In the genomic region with DNA sequence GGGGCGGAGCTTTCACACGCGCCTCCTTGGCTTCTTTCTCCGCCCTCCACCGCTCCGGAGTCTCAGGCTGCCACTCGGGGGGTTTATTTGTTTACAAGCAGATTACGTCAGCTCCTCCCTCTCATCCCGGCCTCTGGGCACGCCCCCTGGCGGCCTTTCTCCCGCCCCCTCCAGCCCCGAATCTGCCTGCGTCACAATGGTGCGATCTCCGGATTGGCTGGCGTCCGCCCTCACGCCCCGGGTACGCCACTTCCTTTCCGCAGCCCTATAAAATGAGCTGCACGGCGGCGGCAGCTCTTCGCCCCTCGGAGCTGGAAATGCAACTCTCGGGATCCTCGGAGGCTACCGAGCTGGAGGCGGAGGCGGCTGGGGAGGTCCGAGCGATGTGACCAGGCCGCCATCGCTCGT, we compare ENCODE assay signal across 7 mouse cellular contexts. TPM values are rescaled to one million over a fixed set of nuclear protein-coding genes. Genes with fewer than 3 reads are reported as not detected.
DNase-seq lines count a peak whose midpoint lies in the region; ATAC-seq lines count a peak whose summit lies in the region.

A gene (plus strand): TSS at position 298 of the 408 bp plus-strand sequence.

- H3K9ac ChIP-seq in embryonic facial prominence, embryonic 11.5 days (replicated peaks; ENCODE audit: low read length): peak within 1 kb of the TSS; percentile 95
- peak within 1 kb of the TSS; percentile 100 for H3K9ac ChIP-seq in midbrain, embryonic 13.5 days (replicated peaks)

- peak; percentile 95 for ATAC-seq in embryonic facial prominence, embryonic 11.5 days (replicated peaks; ENCODE audit: insufficient number of reproducible peaks, low FRiP score, low TSS enrichment, low read depth)
- peak; percentile 77 for ATAC-seq in granulocyte monocyte progenitor cell, adult 5-6 weeks (replicated peaks; ENCODE audit: poor library complexity, severe bottlenecking)
- ATAC-seq in midbrain, embryonic 13.5 days: peak; percentile 97

- H3K27me3 ChIP-seq in embryonic facial prominence, embryonic 11.5 days (ENCODE audit: control insufficient read depth, insufficient read depth, low read length): no peaks in the 10 kb centered on the region
- H3K27me3 ChIP-seq in limb, embryonic 10.5 days (ENCODE audit: low read depth, poor library complexity, severe bottlenecking): no peaks in the 10 kb centered on the region
- no peaks in the 10 kb centered on the region for H3K27me3 ChIP-seq in midbrain, embryonic 13.5 days

- H3K9me3 ChIP-seq in embryonic facial prominence, embryonic 11.5 days (replicated peaks; ENCODE audit: control insufficient read depth, low read length): no peaks in the 10 kb centered on the region
- no peaks in the 10 kb centered on the region for H3K9me3 ChIP-seq in limb, embryonic 10.5 days (replicated peaks)
- peaks cover 3% of the 10 kb centered on the region; the same call in 1 of the 2 replicates for H3K9me3 ChIP-seq in midbrain, embryonic 13.5 days

- no peaks in the 10 kb centered on the region for H3K36me3 ChIP-seq in embryonic facial prominence, embryonic 11.5 days (replicated peaks; ENCODE audit: control insufficient read depth, insufficient read depth, low read depth, low read length)
- peaks cover 20% of the 10 kb centered on the region for H3K36me3 ChIP-seq in limb, embryonic 10.5 days
- H3K36me3 ChIP-seq in midbrain, embryonic 13.5 days: no peaks in the 10 kb centered on the region

- peak within 1 kb of the TSS; percentile 48 for H3K4me2 ChIP-seq in embryonic facial prominence, embryonic 11.5 days (ENCODE audit: low read depth, low read length)
- H3K4me2 ChIP-seq in midbrain, embryonic 13.5 days (replicated peaks): peak within 1 kb of the TSS; percentile 60

- peak within 1 kb of the TSS; percentile 99 for H3K4me3 ChIP-seq in embryonic facial prominence, embryonic 11.5 days (ENCODE audit: low read depth, low read length)
- peak within 1 kb of the TSS; percentile 98 for H3K4me3 ChIP-seq in limb, embryonic 10.5 days
- peak within 1 kb of the TSS; percentile 99 for H3K4me3 ChIP-seq in midbrain, embryonic 13.5 days (replicated peaks)

- peak within 1 kb of the TSS; percentile 94 for H3K27ac ChIP-seq in embryonic facial prominence, embryonic 11.5 days (replicated peaks; ENCODE audit: low read depth, low read length)
- H3K27ac ChIP-seq in limb, embryonic 10.5 days: peak within 1 kb of the TSS; percentile 98
- H3K27ac ChIP-seq in midbrain, embryonic 13.5 days: peak within 1 kb of the TSS; percentile 97

- under 1% methylated on average over 37 of the region's 37 CpGs for WGBS in embryonic facial prominence, embryonic 11.5 days
- under 1% methylated on average over 37 of the region's 37 CpGs for WGBS in limb, embryonic 10.5 days
- under 1% methylated on average over 37 of the region's 37 CpGs for WGBS in midbrain, embryonic 13.5 days

- DNase-seq in adrenal gland, postnatal 14 days: peak; percentile 100
- peak; percentile 98 for DNase-seq in embryonic facial prominence, embryonic 11.5 days (ENCODE audit: low spot score)
- DNase-seq in kidney, adult 11 months: peak; percentile 99
- DNase-seq in limb, embryonic 10.5 days (ENCODE audit: low spot score): peak; percentile 98
- peak; percentile 99 for DNase-seq in spleen, adult 12 weeks (ENCODE audit: low spot score)

- no peaks in the 10 kb centered on the region for H3K4me1 ChIP-seq in embryonic facial prominence, embryonic 11.5 days (ENCODE audit: control insufficient read depth, insufficient read depth, low read length)
- H3K4me1 ChIP-seq in limb, embryonic 10.5 days: peaks cover 21% of the 10 kb centered on the region
- peaks cover 23% of the 10 kb centered on the region for H3K4me1 ChIP-seq in midbrain, embryonic 13.5 days (replicated peaks)

RNA-seq across cellular contexts. Expression of the gene that starts here (rescaled TPM):
- total RNA-seq in adrenal gland, postnatal 14 days (2021): 145 and 150 TPM in 2 replicates
- 48.4 and 48.9 TPM in 2 replicates for polyA plus RNA-seq in embryonic facial prominence, embryonic 11.5 days (2014; fragmentation: Nextera tagmentation; extraction: Ambion mirVana)
- 19.0 and 20.0 TPM in 2 replicates for total RNA-seq in granulocyte monocyte progenitor cell, adult 5-6 weeks (2014; fragmentation: Nextera tagmentation)
- 31.1 and 32.4 TPM in 2 replicates for total RNA-seq in granulocyte monocyte progenitor cell, adult 5-6 weeks (2017)
- polyA plus RNA-seq in limb, embryonic 10.5 days (2016; fragmentation: Nextera tagmentation; extraction: Ambion mirVana): 19.3 and 34.6 TPM in 2 replicates
- 52.9 and 58.2 TPM in 2 replicates for polyA plus RNA-seq in midbrain, embryonic 13.5 days (2015; fragmentation: Nextera tagmentation; extraction: Ambion mirVana)

Comparison
In these comparisons a context has a peak if more than half of its experiments do, and no peak if none do; other contexts are left out.
1. Peak in every context shown above with its lines: DNase-seq, ATAC-seq, H3K4me3 ChIP-seq and H3K27ac ChIP-seq.